Mouse (Mus musculus) layer of hippocampus, adult 9-11 months (tissue): ENCODE results near the gene Mpeg1.
A peak's percentile ranks its signal among the peaks of the same experiment; 100 is the strongest.

Source experiments
- DNase-seq: peaks from one replicate; pipeline ENCODE4 v3.0.0; 2022

Mpeg1 gene

DNA sequence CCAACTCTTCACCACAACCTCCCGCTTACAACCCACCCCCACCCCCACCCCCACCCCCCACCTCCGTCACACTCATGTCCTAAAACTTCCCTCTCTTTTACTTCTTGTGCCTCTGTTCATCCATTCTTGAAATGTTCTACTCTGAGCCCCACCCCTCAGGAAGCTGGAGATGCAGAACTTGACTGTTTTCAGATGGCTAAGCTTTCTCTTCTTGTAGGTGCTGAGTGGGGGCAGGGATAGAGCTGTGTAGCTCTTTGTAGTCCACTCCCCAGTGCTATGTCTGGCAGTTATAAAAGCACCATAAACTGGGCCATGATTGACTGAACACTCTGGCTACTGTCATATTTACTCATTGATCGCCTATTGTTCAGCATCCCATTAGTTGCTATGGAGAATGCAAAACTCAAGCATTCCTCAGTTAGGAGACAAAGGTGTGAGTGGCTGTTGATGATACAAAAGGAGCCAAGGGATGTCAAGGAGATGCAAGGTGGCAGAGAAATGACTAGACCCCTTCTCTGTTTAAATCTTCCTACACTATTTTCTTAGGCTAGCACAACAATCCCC is 34.5 kb downstream of the Mpeg1 start:
- no peak for DNase-seq

DNA sequence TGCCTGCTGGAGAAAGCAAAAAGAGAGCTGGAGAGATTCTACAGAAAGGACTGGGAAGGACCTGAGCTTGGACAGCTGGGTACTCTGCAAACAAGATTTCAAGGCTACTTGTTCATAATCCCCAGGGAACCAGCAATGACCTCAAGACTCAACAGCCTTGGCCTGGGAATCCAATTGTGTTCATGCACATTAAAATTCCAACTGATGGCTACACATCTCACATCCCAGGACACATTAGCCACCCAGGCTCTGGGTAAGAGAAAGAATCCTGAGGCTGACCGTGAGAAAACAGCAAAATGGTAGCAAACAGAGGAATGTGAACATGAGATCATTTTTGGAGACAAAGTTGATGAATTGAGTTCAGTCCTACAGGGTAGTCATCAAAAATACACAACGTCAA is 35.7 kb downstream of the Mpeg1 start:
- no peak for DNase-seq

DNA sequence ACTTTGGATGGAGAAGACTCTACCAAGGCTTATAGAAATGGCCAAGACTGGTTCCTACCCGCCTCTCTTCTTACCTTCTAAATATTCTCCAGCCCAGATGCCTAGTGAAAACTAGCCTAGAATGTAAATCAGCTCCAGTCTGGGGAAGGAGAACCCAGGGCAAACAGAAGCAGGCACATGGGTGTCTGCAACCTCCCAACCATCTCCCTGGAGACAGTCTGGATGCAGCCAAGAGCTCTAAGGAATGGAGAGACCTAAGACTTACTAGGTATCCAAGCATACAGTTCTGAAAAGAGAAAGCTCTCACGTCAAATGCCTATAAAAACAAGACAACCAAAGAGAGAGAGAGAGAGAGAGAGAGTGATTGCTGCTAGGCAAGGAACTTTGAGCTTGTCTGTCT is 37.3 kb downstream of the Mpeg1 start:
- DNase-seq = no peak

DNA sequence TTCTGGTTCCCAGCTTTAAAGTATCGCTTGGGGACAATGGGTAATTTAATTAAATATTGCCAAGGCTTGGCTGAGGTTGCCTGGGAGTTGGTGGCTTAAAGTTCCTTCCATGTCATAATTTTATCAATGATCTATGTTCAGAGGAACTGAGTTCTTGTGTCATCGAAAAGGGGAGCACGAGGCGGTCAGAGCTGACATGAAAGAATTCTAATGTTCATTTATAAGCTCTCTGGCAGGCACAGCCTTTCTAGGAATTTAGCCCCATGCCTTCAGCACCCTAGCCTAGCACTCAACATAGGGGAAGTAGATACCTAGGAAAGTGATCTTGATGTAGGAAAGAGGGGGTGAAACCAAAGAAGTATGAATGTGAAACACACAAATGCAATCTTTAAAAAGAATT is 37.7 kb downstream of the Mpeg1 start:
- DNase-seq = no peak

DNA sequence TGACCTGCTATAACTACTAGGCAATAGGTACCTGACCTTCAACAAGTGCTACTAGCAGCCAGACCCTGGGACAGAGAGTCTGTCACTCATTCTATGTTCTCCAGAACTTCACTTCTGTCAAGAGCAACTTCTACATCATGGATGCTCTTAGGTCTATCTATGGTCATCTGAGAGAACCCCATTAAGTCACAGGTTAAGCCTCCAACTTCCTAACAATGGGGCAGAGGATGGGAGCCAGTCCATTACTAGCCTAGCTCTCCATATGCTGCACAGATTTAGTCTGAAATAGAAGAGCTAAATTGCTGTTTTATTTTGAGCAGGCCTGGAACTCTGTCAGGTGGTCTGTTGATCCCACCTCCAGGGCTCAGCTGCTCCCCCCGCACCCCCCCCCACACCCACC is 38.4 kb downstream of the Mpeg1 start:
- DNase-seq = no peak

DNA sequence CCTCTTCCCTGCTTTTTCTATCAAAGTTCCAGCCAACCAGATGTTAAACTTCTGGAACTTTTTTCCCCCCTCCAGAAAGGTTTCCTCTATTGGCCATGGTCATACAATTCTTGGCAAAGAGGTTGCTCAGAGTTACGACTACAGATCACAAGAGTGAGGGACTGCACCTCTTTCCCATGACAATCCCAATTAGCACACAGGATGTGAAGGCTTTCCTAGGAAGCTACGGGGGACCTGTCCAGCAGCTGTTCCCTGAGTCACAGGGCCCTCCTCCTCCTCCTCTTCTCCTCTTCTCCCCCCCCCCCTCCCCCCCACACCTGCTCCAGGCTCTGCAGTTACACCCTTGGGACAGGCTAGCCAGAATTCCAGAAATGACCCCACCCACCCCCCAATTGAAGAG is 38.9 kb downstream of the Mpeg1 start:
- no peak for DNase-seq

DNA sequence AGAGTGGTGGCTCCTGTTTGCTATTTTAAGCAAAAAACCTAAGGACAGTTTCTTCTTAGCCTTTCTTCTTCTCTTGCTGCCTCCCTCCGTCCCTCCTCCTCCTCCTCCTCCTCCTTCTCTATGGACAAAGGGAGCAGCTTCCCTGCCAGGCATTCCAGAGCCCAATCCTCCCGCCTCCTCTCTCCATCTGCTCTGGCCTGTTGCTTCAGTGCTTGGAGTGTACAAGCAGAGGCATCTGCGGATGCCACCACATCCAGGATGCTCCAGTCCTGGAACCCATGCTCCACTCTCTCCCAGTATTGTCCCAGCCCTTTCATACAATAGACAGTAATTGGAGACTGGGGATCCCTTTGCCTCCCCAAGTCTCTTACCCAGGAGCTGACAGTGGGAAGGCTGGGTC is 39.5 kb downstream of the Mpeg1 start:
- DNase-seq = peak; percentile 89

DNA sequence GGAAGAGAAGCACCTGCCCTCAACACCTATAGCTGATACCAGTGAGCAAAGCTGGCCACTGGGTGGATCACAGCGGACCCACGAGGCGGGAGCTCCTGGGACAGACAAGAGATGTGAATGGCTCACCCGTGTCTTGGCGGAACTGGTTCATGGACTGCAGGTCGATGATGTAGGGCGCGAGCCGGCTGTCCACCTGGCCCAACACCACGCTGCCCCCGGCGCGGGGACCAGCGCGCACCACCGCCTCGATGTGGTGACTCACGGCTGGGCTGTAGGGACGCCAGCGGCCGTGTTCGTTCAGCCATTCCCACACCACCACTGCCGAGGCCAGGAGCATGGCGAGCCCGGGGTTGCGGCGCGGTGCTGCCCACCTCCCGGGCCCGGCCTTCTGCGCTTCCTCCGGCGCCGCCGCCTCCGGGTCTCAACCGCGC is 40.3 kb downstream of the Mpeg1 start:
- DNase-seq = no peak

DNA sequence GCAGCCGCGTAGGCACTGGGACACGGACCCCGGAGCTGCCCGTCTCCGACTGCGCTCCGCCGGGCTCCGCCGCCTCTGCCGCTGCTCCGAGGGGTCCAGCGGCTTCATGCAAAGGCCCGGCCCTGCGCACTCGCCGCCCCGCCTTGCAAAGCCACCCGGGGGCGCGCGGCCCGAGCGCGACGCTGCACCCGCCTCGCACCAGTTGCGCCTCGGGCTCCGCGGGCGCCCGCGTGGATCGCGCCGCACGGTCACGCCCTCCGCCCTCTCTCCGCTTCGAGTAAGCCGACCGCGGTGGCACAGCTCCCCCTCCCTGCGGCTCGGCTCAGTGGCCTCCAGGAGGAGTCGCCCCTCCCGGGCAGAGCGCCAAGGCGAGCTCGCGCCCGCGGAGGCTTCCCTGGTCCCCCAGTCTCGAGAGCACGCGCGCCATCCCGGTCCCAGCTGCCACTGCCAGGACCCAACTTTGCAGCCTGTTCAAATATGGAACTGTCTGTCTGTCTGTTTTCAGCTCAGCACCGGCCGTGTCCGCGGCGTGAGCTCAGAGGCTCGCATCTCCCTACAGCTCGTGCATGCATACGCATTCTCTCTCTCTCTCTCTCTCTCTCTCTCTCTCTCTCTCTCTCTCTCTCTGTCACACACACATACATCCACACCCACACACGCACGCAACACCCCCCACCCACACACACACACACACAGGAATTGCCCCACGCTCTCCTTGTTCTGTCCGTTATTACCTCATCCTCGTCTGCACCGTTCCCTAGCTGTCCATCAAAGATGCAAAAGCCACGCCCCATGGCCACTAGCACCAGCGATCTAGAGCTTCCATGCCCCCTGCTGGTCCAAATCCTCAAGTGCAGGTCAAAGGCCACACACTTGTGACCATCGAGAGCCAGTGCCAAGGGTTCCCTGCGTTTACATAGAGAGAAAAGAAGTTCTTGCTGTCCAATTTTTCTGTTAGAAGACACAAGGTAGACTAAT is 41.1 kb downstream of the Mpeg1 start, which contains the start of gene Dtx4:
Gene Dtx4 (minus strand): TSS at position 85 of the 978 bp plus-strand sequence.
- DNase-seq = peak; percentile 96

DNA sequence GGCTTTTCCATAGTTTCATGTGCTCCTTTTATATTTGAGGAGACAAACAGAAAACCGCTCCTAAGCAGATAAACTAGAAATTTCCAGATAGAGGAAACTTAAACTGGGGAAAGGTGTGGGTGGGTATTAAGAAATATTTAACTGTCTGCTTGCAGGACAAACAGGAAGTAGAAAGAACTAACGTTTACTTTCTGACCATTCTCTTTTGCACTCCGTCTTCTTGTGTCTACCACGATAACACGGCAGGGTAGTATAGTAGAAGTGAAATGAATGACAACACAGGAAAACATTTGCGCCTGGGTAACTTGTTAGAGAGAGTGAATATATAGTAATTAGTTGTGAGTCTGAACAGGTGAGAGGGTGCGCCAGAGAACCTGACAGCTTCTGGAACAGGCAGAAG is 42.2 kb downstream of the Mpeg1 start:
- DNase-seq = no peak

DNA sequence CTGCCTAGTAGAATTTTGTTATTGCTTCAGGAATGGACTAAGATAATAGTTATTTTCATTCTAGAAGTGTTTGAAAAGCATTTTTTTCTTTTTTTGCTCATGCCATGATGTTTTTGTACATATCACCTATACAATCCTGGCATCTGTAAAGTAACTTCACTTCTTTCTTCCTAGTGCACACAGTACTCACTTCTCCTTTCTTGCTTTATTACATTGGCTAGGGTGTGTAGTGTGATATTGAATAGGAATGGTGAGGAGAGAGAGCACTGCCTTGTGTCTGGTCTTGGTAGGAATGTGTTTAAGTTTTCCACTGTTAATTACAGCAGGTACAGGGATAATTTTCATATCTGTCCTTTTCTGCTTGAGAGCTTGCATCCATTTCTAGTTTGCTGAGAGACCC is 54.0 kb downstream of the Mpeg1 start:
- DNase-seq = no peak
